Mouse (Mus musculus) B cell, adult 62 days (primary cell): ENCODE results near the gene Ankub1. TPM values are rescaled to one million over a fixed set of nuclear protein-coding genes. Genes with fewer than 3 reads are reported as not detected.

Source experiments
- total RNA-seq: library from RNA; stranded (reverse); gene quantifications from 4 replicates; pipeline ENCODE4 v1.2.4, GENCODE M21; 2023

Gene Ankub1
- total RNA-seq, result 0.28 to 0.40 TPM in 2 of 4 replicates, not detected in the others

DNA sequence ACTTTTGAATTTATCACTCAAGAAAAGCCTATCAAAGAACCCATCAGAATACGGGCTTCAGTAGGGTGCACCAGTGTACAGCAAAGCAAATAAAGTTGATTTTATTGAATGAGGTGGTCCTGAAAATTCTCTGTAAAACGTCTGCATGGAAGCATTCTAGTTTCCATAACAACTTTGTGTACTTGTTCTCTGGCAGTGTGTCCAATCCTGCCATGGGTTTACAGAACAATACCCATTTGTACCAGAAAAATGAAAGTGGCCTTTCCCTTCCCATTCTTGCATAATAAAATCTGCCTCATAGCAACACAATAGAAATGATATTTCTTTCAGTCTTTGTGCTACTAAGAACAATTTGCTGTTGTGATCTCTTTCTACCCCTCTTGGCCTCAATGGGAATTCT lies at the start of gene Ankub1:
TSS of gene Ankub1 (minus strand) at position 81 of the 400 bp plus-strand sequence.

DNA sequence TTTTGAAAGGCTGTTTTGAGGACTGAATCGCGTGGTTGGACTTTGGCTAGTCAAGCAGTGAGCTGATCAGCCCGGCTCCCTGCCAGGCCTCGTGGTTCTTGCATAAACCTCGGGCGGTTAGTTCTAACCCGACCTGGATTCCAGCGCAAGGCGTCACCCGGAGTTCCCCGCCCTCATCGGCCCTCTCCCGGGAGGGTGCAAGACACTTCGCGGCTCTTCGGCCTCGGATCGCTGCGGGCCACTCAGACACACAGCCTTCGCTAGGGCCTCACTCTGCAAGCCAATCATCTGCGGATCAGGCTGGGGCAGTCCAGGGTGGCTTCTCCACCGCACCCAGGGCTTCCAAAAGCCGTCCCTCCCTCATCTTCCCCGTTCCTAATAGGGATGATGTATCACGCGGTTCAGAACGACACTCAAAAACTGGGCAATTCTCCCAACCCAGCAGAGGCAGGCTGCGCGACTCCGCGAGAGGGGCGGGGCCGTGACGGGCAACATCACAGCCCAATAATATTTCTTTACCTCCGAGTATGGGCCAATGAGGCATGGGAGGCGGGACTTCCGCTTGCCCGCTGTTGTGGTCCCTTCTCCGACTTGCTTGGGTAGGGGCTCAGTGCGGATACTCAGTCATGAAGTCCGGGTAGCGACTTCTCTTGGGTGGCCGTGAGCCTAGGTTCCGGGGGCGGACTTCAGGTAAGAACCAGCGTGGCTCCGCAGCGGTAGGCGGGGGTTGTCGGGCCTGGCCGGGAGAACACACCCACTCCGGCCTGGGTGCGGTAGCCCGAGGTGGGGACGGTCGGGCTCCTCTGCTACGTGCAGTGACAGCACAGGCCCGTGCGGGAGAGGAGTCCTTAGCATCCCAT lies 43.1 kb upstream of the Ankub1 start, which contains the start of gene Rnf13:
TSS of gene Rnf13 (plus strand) at position 552 of the 860 bp plus-strand sequence.

DNA sequence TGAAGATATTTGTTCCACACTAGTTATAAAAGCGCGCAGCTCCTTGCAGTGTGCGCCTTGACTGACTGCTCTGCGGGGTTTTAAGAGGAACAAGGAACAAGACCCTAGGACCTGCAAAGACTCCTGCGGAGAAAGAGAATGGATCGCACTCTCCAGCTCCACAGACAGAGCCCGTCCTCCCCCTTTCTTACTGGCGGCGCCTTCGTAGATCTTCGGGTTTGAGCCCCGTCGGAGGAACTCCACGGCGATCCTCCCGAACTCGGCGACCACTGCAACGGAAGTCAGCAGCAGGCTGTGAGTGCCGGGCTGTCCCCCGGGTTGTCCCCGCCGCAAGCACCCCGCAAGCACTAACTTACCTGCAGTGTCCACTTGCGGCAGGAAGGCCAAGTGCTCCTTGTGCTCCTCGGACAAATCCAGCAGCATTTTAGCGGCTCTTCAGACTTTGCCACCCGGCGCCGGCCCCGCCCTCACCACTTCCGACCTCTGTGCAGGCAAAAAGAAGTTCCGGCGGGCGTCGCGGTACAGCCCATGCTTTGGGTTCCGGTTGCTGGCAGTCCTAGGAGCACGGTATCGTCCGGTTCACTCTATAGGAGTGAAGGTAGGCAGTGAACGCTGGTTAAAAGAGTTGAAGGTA lies 41.3 kb downstream of the Ankub1 start, which contains the start of gene Commd2:
TSS of gene Commd2 (minus strand) at position 485 of the 634 bp plus-strand sequence.

Other genes with a start within 250 kb of the Ankub1 start
- not detected in 4 replicates for gene Wwtr1, start 116.9 kb downstream of the Ankub1 start, total RNA-seq
- gene Commd2, start 41.1 kb downstream of the Ankub1 start, total RNA-seq, result 19.6 to 24.5 TPM (median 22.3 TPM) in 4 replicates
- 67.1 to 82.1 TPM (median 73.3 TPM) in 4 replicates for gene Rnf13, start 43.3 kb upstream of the Ankub1 start, total RNA-seq
- 1.2 to 4.5 TPM (median 1.5 TPM) in 4 replicates for gene Pfn2, start 155.3 kb upstream of the Ankub1 start, total RNA-seq